Mouse (Mus musculus) adrenal gland, adult 2 months (tissue): ENCODE measurements around the gene Fbln2. TPM values are rescaled to one million over a fixed set of nuclear protein-coding genes. Genes with fewer than 3 reads are reported as not detected.

Experiments used
- DNase-seq: peaks from one replicate; pipeline ENCODE4 v3.0.0; 2021
- polyA plus RNA-seq: library from polyadenylated mRNA; depleted of rRNA; stranded (reverse); fragments of >200 nt; gene quantifications from 2 replicates; pipeline ENCODE4 v1.2.3, GENCODE M21; 2012
- total RNA-seq, 2 experiments: library from RNA; stranded (reverse); gene quantifications; 2 replicates each; pipeline ENCODE4 v1.2.3; 2021

Gene Fbln2
- total and polyA plus RNA-seq, 3 experiments, result 9.7 to 22.7 (median 17.9) TPM

- no peak for DNase-seq
These were observed 18.7 kb downstream of the Fbln2 start for GRCm38 (mm10) chr6:91231000-91231399.

- DNase-seq, result no peak
These were observed 19.3 kb downstream of the Fbln2 start for GRCm38 (mm10) chr6:91231523-91231922.

- DNase-seq, result no peak
These were observed 20.8 kb downstream of the Fbln2 start for GRCm38 (mm10) chr6:91233011-91233410.

- no peak for DNase-seq
These were observed 21.3 kb downstream of the Fbln2 start for GRCm38 (mm10) chr6:91233424-91234015.

- no peak for DNase-seq
These were observed 23.8 kb downstream of the Fbln2 start for GRCm38 (mm10) chr6:91236006-91236405.

- DNase-seq, result no peak
These were observed 24.2 kb downstream of the Fbln2 start for GRCm38 (mm10) chr6:91236429-91236828.

- DNase-seq, result no peak
These were observed 25.0 kb downstream of the Fbln2 start for GRCm38 (mm10) chr6:91237273-91237672.

- DNase-seq, result no peak
These were observed 28.3 kb downstream of the Fbln2 start for GRCm38 (mm10) chr6:91240537-91240936.

GRCm38 (mm10) chr6:91240964-91241363 is 28.7 kb downstream of the Fbln2 start:
- DNase-seq, result no peak

GRCm38 (mm10) chr6:91243395-91243794 is 31.1 kb downstream of the Fbln2 start:
- no peak for DNase-seq

- DNase-seq, result no peak
These were observed 32.1 kb downstream of the Fbln2 start for GRCm38 (mm10) chr6:91244331-91244730.

- no peak for DNase-seq
These were observed 33.1 kb downstream of the Fbln2 start for GRCm38 (mm10) chr6:91245331-91245730.

- DNase-seq, result peak; percentile 36
These were observed 35.1 kb downstream of the Fbln2 start for GRCm38 (mm10) chr6:91247343-91247742.

- peak; percentile 26 for DNase-seq
These were observed 36.4 kb downstream of the Fbln2 start for GRCm38 (mm10) chr6:91248627-91249026.

GRCm38 (mm10) chr6:91249797-91250196 is 37.5 kb downstream of the Fbln2 start:
- DNase-seq, result no peak

- peak; percentile 87 for DNase-seq
These were observed 47.3 kb downstream of the Fbln2 start for GRCm38 (mm10) chr6:91259440-91260120.

GRCm38 (mm10) chr6:91260347-91260986 is 48.2 kb downstream of the Fbln2 start:
- DNase-seq, result no peak

- DNase-seq, result peak; percentile 11
These were observed 48.7 kb downstream of the Fbln2 start for GRCm38 (mm10) chr6:91260987-91261367.

GRCm38 (mm10) chr6:91265616-91266015 is 53.4 kb downstream of the Fbln2 start:
- no peak for DNase-seq

- DNase-seq, result no peak
These were observed 54.4 kb downstream of the Fbln2 start for GRCm38 (mm10) chr6:91266647-91267046.

- no peak for DNase-seq
These were observed 56.1 kb downstream of the Fbln2 start for GRCm38 (mm10) chr6:91268318-91268717.

- peak; percentile 36 for DNase-seq
These were observed 65.3 kb downstream of the Fbln2 start for GRCm38 (mm10) chr6:91277549-91277948.

- no peak for DNase-seq
These were observed 66.0 kb downstream of the Fbln2 start for GRCm38 (mm10) chr6:91278302-91278701.
